Mouse (Mus musculus): ENCODE measurements around the gene Hdac4. TPM values are rescaled to one million over a fixed set of nuclear protein-coding genes. Genes with fewer than 3 reads are reported as not detected.

The Hdac4 gene
- polyA plus RNA-seq, 1 experiment from 2014 or later = 21.2 TPM

GRCm38 (mm10) chr1:92060532-92061064 lies 134.9 kb downstream of the Hdac4 start:
- ATAC-seq (ENCODE audit: low FRiP score) (no peak), DNase-seq (ENCODE audit: low spot score) (no peak)
- WGBS = 78% methylated on average over 4 of the region's 4 CpGs
- no peaks in the 10 kb centered on the region for H3K36me3 ChIP-seq (ENCODE audit: control insufficient read depth, insufficient read depth, low read length)
- no peaks in the 10 kb centered on the region for H3K9me3 ChIP-seq (ENCODE audit: control insufficient read depth, low read length)
- H3K4me1 ChIP-seq (replicated peaks; ENCODE audit: control insufficient read depth, insufficient read depth, low read length) = peaks cover 4% of the 10 kb centered on the region; the same call in 1 of the 2 replicates
- H3K4me3 ChIP-seq (ENCODE audit: low read depth, low read length) = no peak overlapping the region
- no peak overlapping the region for H3K9ac ChIP-seq (ENCODE audit: low read depth, low read length)
- H3K27ac ChIP-seq (ENCODE audit: low read depth, low read length) = no peak overlapping the region
- no peaks in the 10 kb centered on the region for H3K27me3 ChIP-seq (ENCODE audit: control insufficient read depth, insufficient read depth, low read length)
- H3K4me2 ChIP-seq (replicated peaks; ENCODE audit: low read depth, low read length) = no peak overlapping the region

- 88% methylated on average over 1 of the region's 1 CpGs for WGBS
- no peaks in the 10 kb centered on the region for H3K9me3 ChIP-seq (ENCODE audit: control insufficient read depth, low read length)
- H3K4me3 ChIP-seq (ENCODE audit: low read depth, low read length) = no peak overlapping the region
- DNase-seq (ENCODE audit: low spot score) = no peak
- no peak overlapping the region for H3K27ac ChIP-seq (ENCODE audit: low read depth, low read length)
- H3K36me3 ChIP-seq (ENCODE audit: control insufficient read depth, insufficient read depth, low read length) = no peaks in the 10 kb centered on the region
- no peak overlapping the region for H3K4me2 ChIP-seq (replicated peaks; ENCODE audit: low read depth, low read length)
- no peaks in the 10 kb centered on the region for H3K27me3 ChIP-seq (ENCODE audit: control insufficient read depth, insufficient read depth, low read length)
- ATAC-seq (ENCODE audit: low FRiP score) = no peak
- no peak overlapping the region for H3K9ac ChIP-seq (ENCODE audit: low read depth, low read length)
- H3K4me1 ChIP-seq (replicated peaks; ENCODE audit: control insufficient read depth, insufficient read depth, low read length) = peaks cover 4% of the 10 kb centered on the region; the same call in 1 of the 2 replicates
Observed at GRCm38 (mm10) chr1:92059571-92059970, 135.9 kb downstream of the Hdac4 start.

DNA sequence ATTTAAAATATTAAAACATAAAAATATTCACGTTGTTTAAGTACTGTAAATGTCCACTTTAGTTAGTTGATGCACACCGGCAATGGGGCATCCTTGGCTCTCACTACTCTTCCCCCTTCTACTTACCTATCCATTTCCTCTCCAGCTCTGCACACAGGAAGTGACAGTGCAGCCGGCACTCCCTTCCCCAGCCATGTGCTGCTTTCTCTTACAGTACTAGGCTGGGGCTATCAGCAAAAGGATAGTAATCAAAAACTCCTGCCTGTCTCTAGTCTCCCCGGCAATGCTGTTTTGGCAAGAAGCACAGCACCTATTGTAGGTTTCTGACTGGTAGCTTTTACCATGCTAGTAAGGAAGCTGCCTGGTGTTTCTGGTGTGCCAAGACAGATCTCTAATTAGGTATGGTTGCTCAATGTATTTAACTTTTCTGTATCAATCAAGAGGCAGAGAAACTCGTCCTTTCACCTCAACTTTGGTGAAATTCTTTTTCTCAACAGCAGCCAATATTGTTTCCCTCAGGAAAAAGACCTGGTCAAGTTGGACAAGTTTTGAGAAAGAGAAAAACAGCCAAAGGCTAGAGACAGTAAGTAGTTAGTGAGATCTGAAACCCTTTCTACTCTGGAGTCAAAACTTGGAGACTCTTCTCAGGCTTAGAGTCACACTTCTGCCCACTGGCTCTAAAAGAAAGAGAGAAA lies 136.6 kb downstream of the Hdac4 start:
- Histone ChIP-seq H3K9ac (ENCODE audit: low read depth, low read length) (no peak overlapping the region), H3K27me3 (ENCODE audit: control insufficient read depth, insufficient read depth, low read length) (no peaks in the 10 kb centered on the region), H3K4me2 (replicated peaks; ENCODE audit: low read depth, low read length) (no peak overlapping the region), H3K36me3 (ENCODE audit: control insufficient read depth, insufficient read depth, low read length) (no peaks in the 10 kb centered on the region), H3K4me1 (replicated peaks; ENCODE audit: control insufficient read depth, insufficient read depth, low read length) (peaks cover 4% of the 10 kb centered on the region; the same call in 1 of the 2 replicates), H3K4me3 (ENCODE audit: low read depth, low read length) (no peak overlapping the region), H3K9me3 (ENCODE audit: control insufficient read depth, low read length) (no peaks in the 10 kb centered on the region), H3K27ac (ENCODE audit: low read depth, low read length) (no peak overlapping the region)
- WGBS = 87% methylated on average over 5 of the region's 5 CpGs
- no peak for DNase-seq (ENCODE audit: low spot score)
- ATAC-seq (ENCODE audit: low FRiP score) = no peak

DNA sequence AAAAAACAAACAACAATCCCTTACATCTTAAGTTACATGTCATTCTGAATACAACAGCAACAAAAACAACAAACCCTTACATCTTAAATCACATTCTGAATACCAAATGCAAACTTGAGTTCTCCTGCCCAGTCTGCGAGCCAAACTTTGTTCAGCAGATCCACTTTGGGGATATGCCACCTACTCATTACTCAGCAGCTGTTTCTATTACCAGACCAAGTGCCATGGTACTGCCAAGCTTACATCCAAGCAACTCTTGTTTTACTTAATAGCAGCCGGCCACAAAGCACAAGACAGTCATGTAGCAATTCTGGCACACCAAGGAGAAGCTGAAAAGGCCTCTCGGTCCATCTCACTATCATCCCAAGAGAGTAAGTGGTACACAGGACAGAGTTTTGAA lies 138.4 kb downstream of the Hdac4 start:
- Histone ChIP-seq H3K27me3 (ENCODE audit: control insufficient read depth, insufficient read depth, low read length) (no peaks in the 10 kb centered on the region), H3K4me3 (ENCODE audit: low read depth, low read length) (no peak overlapping the region), H3K9me3 (ENCODE audit: control insufficient read depth, low read length) (no peaks in the 10 kb centered on the region), H3K36me3 (ENCODE audit: control insufficient read depth, insufficient read depth, low read length) (no peaks in the 10 kb centered on the region), H3K27ac (ENCODE audit: low read depth, low read length) (no peak overlapping the region), H3K4me2 (replicated peaks; ENCODE audit: low read depth, low read length) (no peak overlapping the region), H3K9ac (ENCODE audit: low read depth, low read length) (no peak overlapping the region), H3K4me1 (replicated peaks; ENCODE audit: control insufficient read depth, insufficient read depth, low read length) (peaks cover 4% of the 10 kb centered on the region; the same call in 1 of the 2 replicates)
- no peak for ATAC-seq (ENCODE audit: low FRiP score)
- 96% methylated on average over 3 of the region's 3 CpGs for WGBS
- DNase-seq (ENCODE audit: low spot score) = no peak

DNA sequence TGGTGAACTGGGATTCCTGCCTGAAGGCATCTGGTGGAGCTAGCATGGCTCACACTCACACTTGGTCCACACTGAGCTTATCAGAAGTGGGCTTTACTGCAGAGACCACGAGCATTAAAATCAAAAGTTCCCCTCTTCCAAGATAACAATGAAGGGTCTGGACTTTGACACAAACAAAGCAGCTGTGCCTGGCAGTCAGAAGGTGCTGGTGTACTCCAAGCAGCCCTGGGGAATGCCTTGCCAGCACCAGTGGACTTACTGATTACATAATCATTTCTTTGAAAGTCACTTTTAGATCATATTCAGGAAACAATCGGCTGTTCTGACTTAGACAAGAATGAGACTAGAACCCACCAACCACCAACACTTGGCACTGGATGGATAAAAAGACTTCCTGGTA lies 140.3 kb downstream of the Hdac4 start:
- no peak for ATAC-seq (ENCODE audit: low FRiP score)

GRCm38 (mm10) chr1:92052190-92052589 lies 143.3 kb downstream of the Hdac4 start:
- no peak overlapping the region for H3K27ac ChIP-seq (ENCODE audit: low read depth, low read length)
- H3K4me3 ChIP-seq (ENCODE audit: low read depth, low read length) = no peak overlapping the region
- no peaks in the 10 kb centered on the region for H3K27me3 ChIP-seq (ENCODE audit: control insufficient read depth, insufficient read depth, low read length)
- H3K36me3 ChIP-seq (ENCODE audit: control insufficient read depth, insufficient read depth, low read length) = no peaks in the 10 kb centered on the region
- H3K4me2 ChIP-seq (replicated peaks; ENCODE audit: low read depth, low read length) = no peak overlapping the region
- no peak overlapping the region for H3K9ac ChIP-seq (ENCODE audit: low read depth, low read length)
- H3K9me3 ChIP-seq (ENCODE audit: control insufficient read depth, low read length) = no peaks in the 10 kb centered on the region
- no peak for DNase-seq (ENCODE audit: low spot score)
- no peak for ATAC-seq (ENCODE audit: low FRiP score)
- 88% methylated on average over 4 of the region's 4 CpGs for WGBS
- H3K4me1 ChIP-seq (replicated peaks; ENCODE audit: control insufficient read depth, insufficient read depth, low read length) = no peaks in the 10 kb centered on the region

More for the DNA sequence above, 140.3 kb downstream of the Hdac4 start:
- Histone ChIP-seq H3K27me3 (ENCODE audit: control insufficient read depth, insufficient read depth, low read length) (no peaks in the 10 kb centered on the region), H3K9me3 (ENCODE audit: control insufficient read depth, low read length) (no peaks in the 10 kb centered on the region), H3K4me3 (ENCODE audit: low read depth, low read length) (no peak overlapping the region), H3K27ac (ENCODE audit: low read depth, low read length) (no peak overlapping the region), H3K4me2 (replicated peaks; ENCODE audit: low read depth, low read length) (no peak overlapping the region), H3K9ac (ENCODE audit: low read depth, low read length) (no peak overlapping the region), H3K4me1 (replicated peaks; ENCODE audit: control insufficient read depth, insufficient read depth, low read length) (no peaks in the 10 kb centered on the region), H3K36me3 (ENCODE audit: control insufficient read depth, insufficient read depth, low read length) (no peaks in the 10 kb centered on the region)
- WGBS = 75% methylated on average over 2 of the region's 2 CpGs
- no peak for DNase-seq (ENCODE audit: low spot score)

GRCm38 (mm10) chr1:92051489-92052062 lies 143.9 kb downstream of the Hdac4 start:
- H3K4me1 ChIP-seq (replicated peaks; ENCODE audit: control insufficient read depth, insufficient read depth, low read length) = no peaks in the 10 kb centered on the region
- DNase-seq (ENCODE audit: low spot score) (no peak), ATAC-seq (ENCODE audit: low FRiP score) (no peak)
- H3K27ac ChIP-seq (ENCODE audit: low read depth, low read length) = no peak overlapping the region
- WGBS = 84% methylated on average over 4 of the region's 4 CpGs
- H3K27me3 ChIP-seq (ENCODE audit: control insufficient read depth, insufficient read depth, low read length) = no peaks in the 10 kb centered on the region
- H3K36me3 ChIP-seq (ENCODE audit: control insufficient read depth, insufficient read depth, low read length) = no peaks in the 10 kb centered on the region
- H3K4me2 ChIP-seq (replicated peaks; ENCODE audit: low read depth, low read length) = no peak overlapping the region
- H3K9me3 ChIP-seq (ENCODE audit: control insufficient read depth, low read length) = no peaks in the 10 kb centered on the region
- no peak overlapping the region for H3K9ac ChIP-seq (ENCODE audit: low read depth, low read length)
- no peak overlapping the region for H3K4me3 ChIP-seq (ENCODE audit: low read depth, low read length)

- no peak overlapping the region for H3K9ac ChIP-seq (ENCODE audit: low read depth, low read length)
- H3K4me3 ChIP-seq (ENCODE audit: low read depth, low read length) = no peak overlapping the region
- no peak overlapping the region for H3K27ac ChIP-seq (ENCODE audit: low read depth, low read length)
- DNase-seq (ENCODE audit: low spot score) = no peak
- H3K4me2 ChIP-seq (replicated peaks; ENCODE audit: low read depth, low read length) = no peak overlapping the region
- no peaks in the 10 kb centered on the region for H3K4me1 ChIP-seq (replicated peaks; ENCODE audit: control insufficient read depth, insufficient read depth, low read length)
- no peaks in the 10 kb centered on the region for H3K9me3 ChIP-seq (ENCODE audit: control insufficient read depth, low read length)
- H3K36me3 ChIP-seq (ENCODE audit: control insufficient read depth, insufficient read depth, low read length) = no peaks in the 10 kb centered on the region
- no peak for ATAC-seq (ENCODE audit: low FRiP score)
- H3K27me3 ChIP-seq (ENCODE audit: control insufficient read depth, insufficient read depth, low read length) = no peaks in the 10 kb centered on the region
Observed at GRCm38 (mm10) chr1:92050992-92051391, 144.5 kb downstream of the Hdac4 start.

- Histone ChIP-seq H3K36me3 (ENCODE audit: control insufficient read depth, insufficient read depth, low read length) (no peaks in the 10 kb centered on the region), H3K27me3 (ENCODE audit: control insufficient read depth, insufficient read depth, low read length) (no peaks in the 10 kb centered on the region), H3K4me3 (ENCODE audit: low read depth, low read length) (no peak overlapping the region), H3K9me3 (ENCODE audit: control insufficient read depth, low read length) (no peaks in the 10 kb centered on the region), H3K9ac (ENCODE audit: low read depth, low read length) (no peak overlapping the region), H3K4me1 (replicated peaks; ENCODE audit: control insufficient read depth, insufficient read depth, low read length) (no peaks in the 10 kb centered on the region), H3K4me2 (replicated peaks; ENCODE audit: low read depth, low read length) (no peak overlapping the region), H3K27ac (ENCODE audit: low read depth, low read length) (no peak overlapping the region)
- 17% methylated on average over 3 of the region's 3 CpGs for WGBS
- DNase-seq (ENCODE audit: low spot score) (peak; percentile 19), ATAC-seq (ENCODE audit: low FRiP score) (no peak)
Observed at GRCm38 (mm10) chr1:92050566-92050965, 144.9 kb downstream of the Hdac4 start.

All from hindbrain, embryonic 11.5 days (tissue).